Mouse (Mus musculus) heart, postnatal 25 days (tissue): ENCODE results near the gene Slco2a1. TPM values are rescaled to one million over a fixed set of nuclear protein-coding genes. Genes with fewer than 3 reads are reported as not detected.

Source experiments
- DNase-seq: peaks from one replicate; pipeline ENCODE4 v3.0.0; 2022; ENCODE audit warnings: low spot score
- intact Hi-C: fragments of 180-260 bp; cut with DNase I; formaldehyde crosslinking; loops from one replicate; pipeline ENCODE4 v1.15.1; 2025
- total RNA-seq, 2 experiments: library from RNA; stranded (reverse); gene quantifications; 2 replicates each; pipeline ENCODE4 v1.2.3; 2021

The Slco2a1 gene
- 1 to 10 TPM; 4.8 to 5.6 TPM for total RNA-seq

DNA sequence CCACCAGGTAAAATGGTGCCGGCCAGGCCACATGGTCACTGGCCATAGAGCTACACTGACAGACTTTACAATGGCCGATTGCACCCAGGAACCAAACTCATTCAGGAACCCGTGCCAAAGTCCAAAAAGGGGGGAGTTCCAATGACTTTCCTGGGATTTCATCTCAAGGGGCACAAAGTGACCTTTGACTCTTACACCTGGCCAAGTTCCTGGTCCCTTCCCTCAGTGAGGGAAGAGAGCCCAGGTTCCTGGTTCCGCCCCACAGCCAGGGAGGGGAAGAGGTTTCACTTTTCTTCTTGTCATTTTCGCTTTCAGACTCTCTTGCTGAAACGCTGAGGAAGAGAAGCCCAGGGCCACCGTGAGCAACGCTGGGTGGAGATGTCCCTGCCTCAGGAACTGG lies at the start of gene Slco2a1:
TSS of gene Slco2a1 (plus strand) at position 251 of the 400 bp plus-strand sequence.
- intact Hi-C loops: no loop called here
- no peak for DNase-seq

DNA sequence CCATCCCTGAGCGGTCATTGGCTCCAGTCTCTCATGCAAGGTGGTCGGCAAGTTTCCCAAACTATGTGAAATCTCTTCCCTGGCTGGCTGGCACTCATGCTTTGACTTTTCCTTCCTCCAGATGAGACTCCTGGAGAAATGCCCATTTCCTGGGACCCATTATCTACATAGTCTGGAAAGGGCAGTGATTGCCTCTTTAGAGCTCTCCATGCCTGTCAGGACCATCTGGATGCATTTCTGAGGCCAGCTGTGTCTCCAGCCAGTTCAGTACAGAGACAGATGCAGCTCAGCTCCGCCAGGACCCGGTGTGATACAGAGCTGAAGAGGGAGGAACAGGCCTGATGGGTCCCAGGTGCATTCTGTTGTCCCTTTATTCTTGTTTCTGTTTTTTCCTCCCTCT lies 46.3 kb upstream of the Slco2a1 start:
- intact Hi-C loops: no loop called here
- DNase-seq: no peak

GRCm38 (mm10) chr9:102944891-102945290 lies 43.6 kb upstream of the Slco2a1 start:
- no peak for DNase-seq
- intact Hi-C loops: no loop called here

GRCm38 (mm10) chr9:102946469-102947015 lies 42.0 kb upstream of the Slco2a1 start:
- intact Hi-C loops: no loop called here
- no peak for DNase-seq

GRCm38 (mm10) chr9:102948706-102949105 lies 39.8 kb upstream of the Slco2a1 start:
- intact Hi-C loops: no loop called here
- no peak for DNase-seq

DNA sequence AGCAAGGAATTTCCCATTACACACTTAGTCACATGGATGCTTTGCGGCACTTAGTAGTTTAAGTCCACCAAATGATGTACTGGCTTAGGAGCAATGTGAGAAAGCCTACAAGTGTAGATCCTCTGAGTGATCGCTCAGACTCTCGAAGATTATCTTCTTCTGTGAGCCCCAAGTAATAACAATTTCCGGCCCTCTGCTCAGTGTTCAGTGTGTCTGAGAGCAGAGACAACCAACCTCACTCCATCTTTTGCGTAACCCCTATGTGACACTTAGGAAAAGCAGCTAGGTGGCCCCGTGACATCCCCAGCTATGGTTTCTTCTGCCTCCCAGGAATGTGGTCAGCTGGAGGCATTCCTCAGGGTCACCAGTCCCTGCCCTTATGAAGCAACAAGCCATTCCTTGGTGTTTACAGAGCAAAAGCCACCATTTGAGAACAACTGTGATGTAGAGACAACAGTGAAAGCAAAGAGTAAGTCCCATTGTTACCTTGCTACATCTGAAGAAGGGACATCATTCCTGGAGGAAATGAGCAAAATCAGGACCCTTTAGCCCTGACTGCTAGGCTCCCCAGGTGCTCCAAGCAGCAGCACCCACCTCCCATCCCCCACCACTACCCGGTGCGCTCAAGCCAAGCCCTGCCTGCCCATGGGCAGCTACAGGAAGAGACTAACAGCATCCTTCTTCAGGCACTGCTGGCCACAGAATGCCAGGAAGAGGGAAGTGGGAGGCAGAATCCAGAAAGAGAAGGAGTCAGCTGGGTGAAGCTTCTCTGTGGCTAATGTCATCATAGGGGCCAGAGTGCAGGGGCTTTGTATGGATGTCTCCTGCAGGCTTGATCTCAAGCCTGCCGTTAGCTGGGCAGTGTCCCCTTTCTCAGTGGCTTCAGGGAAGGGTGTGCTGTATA lies 37.2 kb upstream of the Slco2a1 start:
- DNase-seq: no peak
- intact Hi-C loops: no loop called here

DNA sequence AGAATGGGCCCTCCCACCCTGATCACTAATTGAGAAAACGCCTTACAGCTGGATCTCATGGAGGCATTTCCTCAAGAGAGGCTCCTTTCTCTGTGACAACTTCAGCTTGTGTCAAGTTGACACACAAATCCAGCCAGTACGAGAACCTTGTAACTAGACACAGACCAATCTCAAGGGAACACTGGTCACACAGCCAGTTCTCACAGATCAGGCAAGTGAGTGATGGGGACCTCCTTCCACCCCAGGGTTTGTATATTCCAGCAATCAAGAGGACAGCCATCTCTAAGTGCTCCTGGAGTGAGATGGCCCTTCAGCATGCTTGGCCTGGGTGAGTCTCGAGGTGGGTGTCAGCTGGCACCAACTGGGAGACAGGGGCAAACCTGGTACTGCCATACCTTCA lies 32.6 kb upstream of the Slco2a1 start:
- no peak for DNase-seq
- intact Hi-C loops: no loop called here

- intact Hi-C loops: no loop called here
- no peak for DNase-seq
Observed at GRCm38 (mm10) chr9:102958703-102959102, 29.8 kb upstream of the Slco2a1 start.

- intact Hi-C loops: no loop called here
- no peak for DNase-seq
Observed at GRCm38 (mm10) chr9:102961356-102962092, 27.0 kb upstream of the Slco2a1 start.

DNA sequence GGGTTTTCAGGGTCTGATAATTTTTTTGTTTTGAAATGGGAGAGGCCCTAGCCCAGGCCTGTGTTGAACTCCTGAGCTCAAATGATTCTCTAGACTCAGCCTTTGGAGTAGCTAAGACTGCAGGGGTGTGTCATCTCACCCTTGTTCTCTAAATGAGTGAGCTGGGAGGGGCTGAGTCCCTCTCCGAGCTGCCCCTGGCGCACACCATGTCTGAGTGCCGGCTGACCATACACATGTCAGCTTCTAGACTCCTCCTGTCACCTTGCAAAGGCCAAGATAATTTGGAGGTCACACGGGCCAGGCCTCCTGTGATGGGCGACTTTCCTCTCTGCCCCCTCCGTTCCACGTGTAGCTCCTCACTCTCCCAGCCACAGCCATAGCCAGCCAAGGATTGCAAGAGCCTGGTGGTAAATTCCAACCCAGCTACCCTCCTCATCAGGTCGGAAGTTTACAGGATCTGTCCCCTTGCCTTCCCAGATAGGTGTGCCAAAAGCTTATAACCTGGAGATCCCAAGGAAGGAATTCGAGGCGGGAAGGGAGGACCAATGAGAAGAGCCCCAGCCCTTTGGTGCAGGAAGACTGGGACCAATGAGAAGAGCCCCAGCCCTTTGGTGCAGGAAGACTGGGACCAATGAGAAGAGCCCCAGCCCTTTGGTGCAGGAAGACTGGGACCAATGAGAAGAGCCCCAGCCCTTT lies 26.3 kb upstream of the Slco2a1 start:
- no peak for DNase-seq
- intact Hi-C loops: no loop called here

DNA sequence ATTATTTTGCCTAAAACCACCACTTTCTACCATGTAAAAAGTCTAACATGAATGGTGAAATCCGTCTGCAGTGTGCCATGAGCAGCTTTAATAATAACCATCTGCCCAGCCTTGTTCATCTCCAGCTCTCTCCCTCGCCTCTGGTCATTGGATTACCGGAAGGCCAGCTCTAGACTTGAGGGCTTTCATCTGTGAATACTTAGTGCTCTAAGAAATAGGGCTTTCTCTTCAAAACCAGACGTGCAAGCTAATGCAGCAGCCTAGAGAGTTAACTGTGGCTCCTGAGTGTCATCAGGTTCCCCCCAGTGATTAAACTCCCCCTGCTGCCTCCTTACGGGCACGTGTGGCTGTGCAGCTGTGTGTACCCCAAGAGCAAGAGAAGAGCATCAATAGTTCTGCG lies 25.2 kb upstream of the Slco2a1 start:
- no peak for DNase-seq
- intact Hi-C loops: no loop called here

GRCm38 (mm10) chr9:102964644-102965043 lies 23.9 kb upstream of the Slco2a1 start:
- no peak for DNase-seq
- intact Hi-C loops: no loop called here

GRCm38 (mm10) chr9:102972393-102973050 lies 16.0 kb upstream of the Slco2a1 start:
- peak; percentile 19 for DNase-seq
- intact Hi-C loops: no loop called here

GRCm38 (mm10) chr9:102975887-102976286 lies 12.6 kb upstream of the Slco2a1 start:
- intact Hi-C loops: no loop called here

GRCm38 (mm10) chr9:102977090-102977489 lies 11.4 kb upstream of the Slco2a1 start:
- intact Hi-C loops: no loop called here
- DNase-seq: no peak

More at GRCm38 (mm10) chr9:102975887-102976286, 12.6 kb upstream of the Slco2a1 start:
- DNase-seq: no peak

GRCm38 (mm10) chr9:102977791-102978492 lies 10.6 kb upstream of the Slco2a1 start:
- intact Hi-C loops: no loop called here
- peak; percentile 69 for DNase-seq

- intact Hi-C loops: no loop called here
- no peak for DNase-seq
Observed at GRCm38 (mm10) chr9:102979011-102979700, 9.4 kb upstream of the Slco2a1 start.

- DNase-seq: no peak
- intact Hi-C loops: no loop called here
Observed at GRCm38 (mm10) chr9:102979956-102980355, 8.6 kb upstream of the Slco2a1 start.

DNA sequence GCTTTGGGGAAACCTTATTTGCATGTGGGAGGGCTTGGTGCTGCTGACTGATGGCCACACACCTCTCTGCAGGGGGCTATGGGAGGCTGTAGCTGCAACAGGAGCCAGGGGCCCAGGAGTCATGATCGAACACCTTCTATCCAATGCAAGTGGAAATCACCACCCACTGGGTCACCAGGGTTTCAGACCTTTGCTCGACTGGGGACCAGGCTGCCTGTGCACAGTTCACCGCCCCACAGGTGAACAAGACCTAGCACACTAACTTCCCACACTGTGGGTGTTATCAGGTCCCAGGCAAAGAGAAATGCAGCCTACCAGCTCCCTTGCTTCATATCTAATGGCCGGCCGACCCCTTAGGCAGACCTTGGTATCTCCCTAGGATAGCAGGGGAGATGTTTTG lies 8.1 kb upstream of the Slco2a1 start:
- DNase-seq: no peak
- intact Hi-C loops: no loop called here
